Mouse (Mus musculus) small intestine, adult 2 months (tissue): Measurements from ENCODE around the gene Gcn1l1.

Source experiments
- CTCF ChIP-seq: fragments of 200-500 bp; IDR thresholded peaks from 2 replicates; pipeline ENCODE4 v1.5.1; 2012; ENCODE audit warnings: low read depth, mild to moderate bottlenecking, control low read depth, inconsistent platforms, low read length, moderate library complexity, mixed read lengths; ENCODE audit not compliant: insufficient replicate concordance, insufficient read length; ENCODE audit errors: extremely low read depth
- POLR2A ChIP-seq: fragments of 200-500 bp; IDR thresholded peaks from 2 replicates; pipeline ENCODE4 v1.6.1; 2012; ENCODE audit warnings: low read depth, mild to moderate bottlenecking, control low read depth, inconsistent platforms, low read length, moderate library complexity

DNA sequence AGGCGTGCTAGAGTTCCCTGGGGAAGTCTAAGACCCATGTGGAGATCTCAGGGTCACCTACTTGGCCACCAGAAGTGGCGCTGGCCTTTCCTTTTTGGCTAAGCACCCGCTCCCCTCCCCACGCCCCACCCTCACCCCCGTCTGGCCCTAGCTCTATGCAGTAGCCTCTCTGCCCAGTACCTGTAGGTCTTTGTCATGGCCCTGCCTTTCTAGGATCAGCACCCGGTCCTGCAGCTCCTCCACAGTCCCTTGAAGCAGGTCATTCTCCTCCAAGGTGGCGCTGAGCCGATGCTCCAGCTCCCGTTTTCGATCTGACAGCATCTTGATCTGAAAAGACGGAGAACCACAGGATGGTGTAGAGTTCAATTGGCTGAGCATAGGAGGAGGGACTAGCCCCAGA is 104.9 kb downstream of the Gcn1l1 start:
- TF ChIP-seq CTCF, result no peak
- TF ChIP-seq POLR2A, result no peak
